Mouse (Mus musculus) 416B (cell line): ENCODE data around the gene Mbnl2.

Experiments
- DNase-seq: peaks from one replicate; pipeline ENCODE4 v3.0.0; 2011; ENCODE audit warnings: low read depth

Gene Mbnl2

DNA sequence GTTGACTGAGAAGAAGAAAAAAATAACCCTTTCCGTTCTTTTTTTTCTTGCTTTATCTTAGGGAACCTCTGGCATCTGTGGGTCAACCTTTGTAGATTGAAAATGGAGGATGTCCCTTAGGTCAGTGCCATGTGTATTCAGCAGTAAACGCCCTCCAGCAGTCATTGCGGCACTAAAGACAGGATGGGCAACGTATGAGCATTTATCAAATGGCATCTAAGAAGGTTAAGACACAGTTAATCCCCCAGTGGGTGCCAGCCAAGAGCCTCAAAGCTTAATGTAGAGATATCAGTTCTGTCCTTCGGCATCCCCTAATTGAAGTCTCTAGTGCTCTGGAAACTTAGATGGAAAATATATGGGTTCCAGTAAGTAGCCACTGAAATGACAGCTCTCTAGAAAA, 723 bp upstream of the Mbnl2 start:
- no peak for DNase-seq

DNA sequence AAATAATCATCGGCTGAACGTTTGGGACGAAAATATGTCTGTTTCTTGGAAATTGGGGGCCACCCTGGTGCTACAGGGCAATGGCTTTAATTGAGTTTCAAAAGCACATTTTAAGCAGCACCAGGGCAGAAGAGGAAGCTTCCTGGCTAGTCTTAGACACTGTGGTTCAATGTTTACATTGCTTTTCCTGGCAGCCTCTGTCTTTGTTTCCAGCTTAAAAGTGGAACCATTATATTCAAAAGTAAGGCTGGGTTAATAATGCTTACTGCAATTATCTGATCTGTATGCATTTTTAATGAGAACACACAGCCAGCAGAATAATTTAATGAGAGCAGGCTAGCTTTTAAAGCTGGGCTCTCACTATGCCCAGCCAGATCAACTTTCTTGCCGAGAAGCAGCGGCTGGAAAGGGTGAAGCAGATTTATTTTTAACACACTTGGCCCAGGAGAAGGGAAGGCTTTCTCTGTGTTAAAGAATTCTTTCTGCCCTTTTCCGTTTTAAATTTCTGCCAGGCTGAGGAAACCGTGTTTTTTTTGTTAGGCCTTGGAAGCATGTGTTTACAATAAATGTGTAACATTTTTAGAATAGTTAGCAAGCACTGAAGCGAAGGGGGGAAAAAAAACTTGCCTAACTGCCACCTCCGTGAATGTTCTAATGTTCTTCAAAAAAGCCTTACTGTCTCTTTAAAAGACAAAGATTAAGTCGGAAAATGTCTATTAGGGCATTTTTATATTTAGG, 1.0 kb downstream of the Mbnl2 start:
- DNase-seq = peak; percentile 73

- DNase-seq = peak; percentile 81
These were observed 1.7 kb downstream of the Mbnl2 start for GRCm38 (mm10) chr14:120277081-120277656.

GRCm38 (mm10) chr14:120278290-120279244, 3.1 kb downstream of the Mbnl2 start:
- peak; percentile 82 for DNase-seq

DNA sequence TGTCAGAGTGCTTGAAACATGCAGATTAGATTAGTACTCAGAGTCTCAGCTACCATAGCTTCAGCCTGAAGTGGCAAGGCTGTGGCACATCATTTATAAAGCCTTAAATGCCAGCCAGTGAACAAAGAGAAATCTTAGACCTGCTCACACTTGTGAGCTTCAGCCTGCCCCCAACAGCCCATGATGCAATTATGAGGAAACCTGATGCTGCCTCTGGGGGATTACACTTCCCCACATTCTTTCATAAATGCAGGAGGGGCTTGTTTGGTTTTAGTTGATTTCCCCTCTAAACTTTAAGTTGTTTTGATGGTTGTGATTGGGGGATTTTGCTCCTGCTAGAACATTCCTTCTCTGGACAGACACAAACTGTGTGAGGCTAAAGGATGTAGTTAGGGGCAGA, 4.7 kb downstream of the Mbnl2 start:
- peak; percentile 64 for DNase-seq

DNA sequence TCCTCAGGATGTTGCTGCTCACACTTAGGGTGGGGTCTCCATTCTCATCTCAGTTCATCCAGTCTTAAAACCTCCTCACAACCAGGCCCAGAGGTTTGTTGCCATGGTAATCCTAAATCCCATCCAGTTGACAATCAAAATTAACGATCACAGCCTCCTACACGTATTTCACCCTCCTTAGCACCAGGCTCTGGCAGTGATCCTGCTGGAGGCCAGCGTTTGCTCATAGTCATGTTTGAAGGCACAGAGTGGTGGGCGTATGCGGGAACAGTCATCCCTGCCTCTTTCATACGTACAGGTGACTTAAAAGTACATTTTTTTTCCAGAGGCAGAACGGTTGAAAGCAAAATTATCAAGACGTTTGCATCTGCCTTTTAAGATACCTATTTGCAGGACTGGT, 8.3 kb downstream of the Mbnl2 start:
- no peak for DNase-seq

DNA sequence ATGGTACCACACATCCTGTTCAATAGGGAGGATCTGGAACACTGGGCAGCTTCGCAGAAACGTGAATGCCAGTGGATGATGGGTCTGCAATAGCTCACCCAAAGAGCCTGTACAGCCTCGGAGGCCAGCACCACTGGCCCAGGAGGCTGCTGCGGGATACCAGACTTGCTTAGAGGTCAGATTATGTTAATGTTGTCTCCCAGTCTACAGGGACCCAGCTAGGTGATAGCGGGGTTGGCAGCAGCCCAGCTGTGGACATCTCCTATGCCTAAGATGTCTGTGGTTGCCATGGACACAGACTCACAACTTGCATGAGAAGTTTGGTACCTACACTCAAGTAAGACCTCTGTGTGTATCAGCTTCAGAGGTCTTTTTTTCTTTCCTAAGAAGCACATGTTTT, 9.0 kb downstream of the Mbnl2 start:
- no peak for DNase-seq

DNA sequence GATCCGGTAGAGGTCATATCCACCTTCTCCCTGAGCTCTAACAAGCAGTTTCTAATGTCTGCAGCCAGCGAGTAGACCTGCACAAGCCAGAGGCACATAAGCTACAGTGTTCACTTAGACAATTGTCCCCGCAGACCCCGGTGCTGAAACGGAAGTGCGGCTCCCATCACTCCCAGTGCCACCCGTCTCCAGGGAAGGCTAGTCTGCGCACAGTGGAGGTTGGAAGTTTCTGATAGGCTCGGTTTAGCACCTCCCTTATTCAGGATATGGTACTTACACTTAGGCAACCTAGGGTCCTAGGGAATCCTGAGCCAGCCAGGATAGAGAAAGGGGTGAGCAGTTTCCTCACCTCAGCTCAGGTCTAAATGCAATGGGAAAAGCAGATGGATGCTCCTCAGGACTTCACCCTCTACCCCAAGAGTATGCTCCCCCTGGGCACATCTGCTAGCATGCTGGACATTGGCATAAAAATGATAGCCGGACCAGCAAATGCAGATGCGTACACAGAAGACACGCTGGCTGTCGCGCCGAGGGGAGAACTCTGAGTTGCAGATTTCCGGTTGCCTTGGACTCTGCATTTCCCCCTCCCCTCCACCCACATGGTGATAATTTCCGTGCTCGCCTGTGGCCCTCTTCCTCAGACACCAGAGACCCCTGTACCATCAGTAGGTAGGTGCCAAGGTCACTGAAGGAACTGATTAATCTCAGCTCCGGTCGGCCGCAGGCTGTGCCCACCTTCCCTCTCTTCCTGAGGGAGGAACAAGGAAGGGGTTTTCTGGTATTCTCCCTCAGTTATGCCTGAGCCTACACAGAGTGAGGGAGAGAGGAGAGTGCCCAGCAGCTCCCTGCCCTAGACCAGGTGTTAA, 11.9 kb downstream of the Mbnl2 start:
- no peak for DNase-seq

GRCm38 (mm10) chr14:120287987-120288275, 12.5 kb downstream of the Mbnl2 start:
- no peak for DNase-seq

DNA sequence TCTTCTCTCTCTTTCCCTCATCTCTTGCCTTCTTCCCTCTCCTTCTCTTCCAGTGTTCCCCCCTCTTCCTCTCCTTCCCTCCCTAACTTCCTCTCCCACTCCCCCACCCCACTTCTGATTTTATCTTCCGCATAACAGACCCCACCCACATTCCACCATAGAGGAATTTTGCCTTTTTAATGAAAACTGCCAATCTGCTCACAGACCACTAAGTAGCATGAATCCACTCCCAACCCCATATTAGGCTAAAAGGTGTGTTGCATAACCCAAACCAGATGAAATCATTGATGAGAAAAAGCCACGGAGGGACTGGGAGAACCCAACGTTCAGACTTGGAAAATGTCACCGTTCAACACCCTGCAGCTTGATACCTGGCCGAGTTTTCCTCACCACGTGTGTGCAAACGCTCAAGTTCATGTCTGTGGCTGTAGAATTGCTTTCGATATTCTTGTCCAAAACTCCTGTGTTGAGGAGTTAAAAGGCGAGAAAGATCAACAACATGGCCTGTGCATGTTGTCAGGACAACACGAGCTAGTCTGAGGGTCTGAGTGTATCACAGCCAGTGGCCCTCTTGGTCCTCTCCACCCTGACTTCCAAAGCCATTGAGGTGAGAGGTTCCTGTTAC, 13.0 kb downstream of the Mbnl2 start:
- DNase-seq = no peak

DNA sequence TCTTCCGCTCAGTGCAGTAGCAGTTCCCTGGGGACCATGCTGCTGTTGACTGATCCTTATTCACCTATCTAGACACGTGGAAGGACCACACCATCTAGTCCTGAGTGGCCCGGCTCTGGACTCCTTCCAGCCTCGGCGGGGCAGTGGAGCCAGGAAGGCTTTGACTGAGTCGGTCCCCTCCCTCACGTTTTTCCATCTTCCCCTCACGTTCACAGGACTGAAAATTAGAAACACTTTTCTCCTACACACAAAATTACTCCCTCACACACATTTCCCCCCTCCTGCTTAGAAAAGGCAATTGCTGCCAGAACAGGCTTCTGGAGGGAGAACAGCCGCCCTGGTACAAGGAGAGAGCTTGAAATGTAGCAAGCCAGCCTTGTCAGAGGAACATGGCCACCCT, 13.6 kb downstream of the Mbnl2 start:
- no peak for DNase-seq

- DNase-seq = no peak
These were observed 14.1 kb downstream of the Mbnl2 start for GRCm38 (mm10) chr14:120289528-120289927.

DNA sequence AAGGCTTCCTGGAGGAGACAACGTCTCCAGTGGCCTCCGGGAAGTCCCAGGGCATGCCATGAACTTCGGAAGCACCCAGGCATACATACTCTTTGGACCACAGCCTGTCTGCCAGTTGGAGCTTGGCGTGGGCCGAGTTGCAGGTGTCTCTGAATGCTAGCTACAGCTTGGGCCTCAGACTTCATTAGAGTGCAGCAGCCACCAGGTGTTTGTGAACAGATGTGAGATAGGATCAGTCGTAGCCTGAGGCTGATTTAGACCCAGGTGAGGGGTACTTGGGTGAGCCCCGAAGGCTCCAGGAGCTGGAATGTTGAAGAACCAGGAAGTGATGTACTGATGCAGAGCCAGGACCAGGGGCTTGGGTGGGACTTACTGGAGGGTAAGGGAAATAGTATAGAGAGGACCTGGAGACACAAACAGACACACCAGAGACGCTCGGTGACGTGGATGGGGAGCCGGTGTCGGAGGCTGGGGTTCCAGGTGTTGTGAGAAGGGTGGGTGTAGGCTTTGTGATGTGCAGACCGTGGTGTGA, 15.8 kb downstream of the Mbnl2 start:
- DNase-seq = no peak

GRCm38 (mm10) chr14:120292133-120292532, 16.7 kb downstream of the Mbnl2 start:
- DNase-seq = no peak

DNA sequence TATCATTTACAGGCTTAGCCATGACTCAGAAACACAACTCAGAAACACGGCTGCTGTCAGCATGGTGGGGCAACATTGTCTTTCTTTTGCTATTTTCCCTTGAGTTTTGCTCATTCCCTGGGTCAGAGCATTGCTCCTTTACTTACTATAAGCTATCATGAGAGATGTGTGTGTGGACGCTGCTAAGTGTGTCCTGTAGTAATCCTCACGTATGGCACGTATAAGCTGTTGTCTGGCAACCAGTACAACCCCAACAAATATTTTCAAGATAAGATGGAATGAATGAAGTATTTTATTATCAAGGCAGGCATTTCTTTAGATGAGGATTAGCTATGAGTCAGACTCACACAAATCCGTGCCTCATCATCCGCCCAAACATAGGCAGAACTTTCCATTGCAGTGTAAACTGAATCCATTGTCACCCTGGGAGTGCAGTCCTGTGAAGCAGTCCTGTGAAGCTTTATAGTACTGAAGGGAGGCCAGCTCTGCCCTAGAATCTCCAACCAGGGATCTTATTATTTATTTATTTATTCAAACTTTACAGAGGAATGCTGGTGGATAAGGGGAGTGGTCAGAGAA, 17.2 kb downstream of the Mbnl2 start:
- no peak for DNase-seq

DNA sequence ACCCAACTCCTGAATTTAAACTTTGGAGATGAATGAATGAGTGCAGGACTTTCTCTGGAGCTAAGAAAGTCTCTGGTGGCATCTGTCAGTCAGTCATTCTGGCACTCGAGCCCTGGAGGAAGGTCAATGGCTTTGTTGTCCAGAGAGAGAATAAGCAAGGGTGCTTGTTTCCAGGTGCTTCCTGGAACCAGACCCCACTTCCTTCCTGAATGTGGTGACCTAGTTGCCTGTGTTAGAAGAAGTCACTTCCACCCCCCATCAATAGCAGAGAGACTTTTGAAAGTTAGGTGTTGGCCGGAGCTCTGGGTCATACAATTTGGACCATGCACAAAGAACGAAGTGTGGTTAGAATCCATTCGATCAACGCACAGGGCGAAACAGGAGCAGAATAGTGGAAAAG, 19.0 kb downstream of the Mbnl2 start:
- no peak for DNase-seq

GRCm38 (mm10) chr14:120295355-120296220, 20.1 kb downstream of the Mbnl2 start:
- no peak for DNase-seq

DNA sequence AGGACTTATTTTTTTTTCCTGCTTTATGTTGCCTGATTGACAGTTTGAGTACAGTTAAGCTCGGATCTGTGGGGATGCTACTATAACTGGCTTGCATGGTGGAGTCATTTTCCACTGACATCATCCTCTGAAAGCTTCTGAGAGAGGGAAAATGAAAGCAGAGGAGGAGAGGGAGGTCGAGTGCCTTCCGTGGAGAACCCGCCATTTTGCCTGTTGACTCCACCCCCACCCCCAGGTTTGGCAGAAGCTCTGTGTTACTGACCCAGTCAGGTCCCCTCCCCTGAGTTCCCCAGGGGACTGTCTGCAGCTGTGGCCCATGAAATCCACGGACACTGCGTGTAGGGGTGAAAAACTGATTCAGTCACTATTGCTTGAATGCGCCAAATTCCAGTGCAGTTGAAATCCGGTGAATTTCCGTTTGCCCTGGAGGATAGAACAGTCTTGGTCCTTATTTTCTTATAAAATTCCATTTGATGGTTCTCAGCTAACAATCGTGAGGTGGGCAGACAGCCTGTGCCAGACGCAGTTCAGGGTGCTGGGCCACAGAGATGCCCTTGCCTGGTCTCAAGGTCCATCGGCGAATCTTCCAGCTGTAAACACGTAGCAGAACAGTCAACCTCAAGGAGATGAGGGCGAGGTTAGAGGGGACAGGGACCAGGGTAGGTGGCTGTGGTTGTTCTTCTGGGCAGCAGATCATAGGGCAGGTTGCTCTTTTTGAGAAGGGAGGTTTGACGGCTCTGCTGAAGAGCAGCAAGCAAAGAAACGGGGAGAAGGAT, 20.9 kb downstream of the Mbnl2 start:
- DNase-seq = no peak

DNA sequence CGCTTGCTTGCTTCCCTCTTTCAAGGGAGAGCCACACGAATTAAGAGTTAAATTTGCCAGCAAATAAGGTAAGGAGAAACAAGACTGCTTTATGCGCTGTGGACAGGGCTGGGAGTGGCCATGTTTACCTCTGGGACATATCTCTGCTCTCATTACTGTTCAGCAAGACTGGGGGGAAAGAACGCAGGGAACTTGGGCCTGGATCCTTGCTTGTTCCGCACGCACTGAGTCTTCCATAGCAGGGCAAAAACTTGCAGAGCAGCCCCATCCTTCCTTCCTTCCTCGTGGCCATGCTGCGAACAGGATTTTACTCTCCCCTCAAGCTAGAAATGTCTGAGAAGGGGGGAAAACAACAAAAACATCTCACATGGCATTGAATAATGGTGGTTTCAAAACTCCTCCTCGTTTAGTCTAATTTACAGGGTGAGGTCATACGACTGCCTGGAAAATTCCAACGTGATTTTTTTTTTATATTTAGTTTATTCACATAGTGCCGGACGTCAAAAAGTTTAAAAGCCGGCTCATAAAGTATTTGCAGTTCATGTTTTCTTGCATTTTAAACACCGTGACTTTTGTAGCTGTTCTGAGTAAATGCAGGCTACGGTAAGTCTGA, 21.8 kb downstream of the Mbnl2 start:
- DNase-seq = no peak
